Mouse (Mus musculus) bone marrow macrophage, adult 2 months (primary cell): Measurements from ENCODE around the gene Bahcc1. TPM values are rescaled to one million over a fixed set of nuclear protein-coding genes. Genes with fewer than 3 reads are reported as not detected.

ENCODE experiments used
- H3K27ac ChIP-seq: 2 replicates; pipeline ENCODE4 v1.5.1; 2012; ENCODE audit warnings: low read depth, low read length; ENCODE audit not compliant: insufficient read depth
- H3K4me1 ChIP-seq: 2 replicates; pipeline ENCODE4 v1.6.1; 2012; ENCODE audit warnings: low read length; ENCODE audit not compliant: control insufficient read depth, insufficient read depth
- H3K4me3 ChIP-seq: 2 replicates; pipeline ENCODE4 v1.5.1; 2012; ENCODE audit warnings: mild to moderate bottlenecking, low read length, moderate library complexity; ENCODE audit not compliant: insufficient read depth
- CTCF ChIP-seq: IDR thresholded peaks from 2 replicates; pipeline ENCODE4 v1.5.1; 2012; ENCODE audit warnings: low read depth, mild to moderate bottlenecking, low read length, moderate library complexity
- POLR2A ChIP-seq: IDR thresholded peaks from 2 replicates; pipeline ENCODE4 v1.6.1; 2012; ENCODE audit warnings: mild to moderate bottlenecking, low read depth, low read length, borderline replicate concordance
- polyA plus RNA-seq: library from polyadenylated mRNA; stranded (reverse); fragments of >200 nt; gene quantifications from 2 replicates; pipeline ENCODE4 v1.2.4, GENCODE M21; 2012; ENCODE audit not compliant: missing spikeins, insufficient read depth, insufficient read length

Bahcc1 gene
- polyA plus RNA-seq, 1 experiment = 5.2 TPM

DNA sequence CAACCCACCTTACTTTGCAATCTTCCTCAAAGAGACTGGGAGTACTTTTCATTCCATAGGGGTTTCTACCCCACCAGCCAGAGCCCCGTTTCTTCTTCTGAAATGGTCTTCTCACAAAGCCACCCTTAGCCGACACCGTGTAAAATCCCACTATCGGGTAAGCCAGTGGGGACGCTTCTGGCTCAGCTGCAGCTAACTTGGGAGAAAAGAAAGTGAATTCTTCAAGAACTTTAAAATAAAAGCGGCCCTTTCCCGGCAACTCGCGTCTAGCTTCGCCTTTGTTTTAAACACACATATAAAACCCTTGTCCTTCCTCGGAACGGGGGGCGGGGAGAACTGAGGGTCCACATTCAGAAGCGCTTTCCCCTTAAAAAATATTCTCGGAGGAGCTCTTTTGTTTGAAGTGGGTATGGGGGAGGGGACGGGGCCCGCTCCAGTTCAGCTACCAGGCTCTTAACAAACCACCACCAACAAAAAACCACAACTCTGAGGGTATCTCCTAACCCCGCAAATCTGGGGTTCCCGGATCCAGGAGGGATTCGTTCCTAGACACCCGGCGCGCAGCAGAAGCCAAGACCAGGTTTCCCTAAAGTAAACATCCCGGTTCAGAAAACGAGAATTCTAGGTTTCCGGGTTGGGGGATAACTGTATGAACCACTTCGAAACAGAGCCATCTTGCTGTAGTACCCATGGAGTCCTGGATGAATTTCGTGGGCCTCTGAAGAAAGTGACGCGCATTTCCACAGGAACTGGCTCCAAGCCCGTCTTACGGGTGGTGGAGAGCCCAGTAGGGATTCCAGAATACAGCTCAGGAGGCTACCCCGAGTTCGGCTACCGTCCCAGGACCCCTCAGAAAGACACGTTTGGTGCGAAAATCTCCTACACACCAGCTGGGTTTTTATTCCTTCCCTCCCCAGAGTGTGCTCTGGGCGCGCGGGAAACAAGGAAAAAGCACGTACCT is 44.0 kb upstream of the Bahcc1 start:
- Histone ChIP-seq H3K4me3 (peak overlapping the region; percentile 93), H3K27ac (peak overlapping the region; percentile 52; the same call in 1 of the 2 replicates), H3K4me1 (peaks cover 7% of the 10 kb centered on the region)
- TF ChIP-seq POLR2A (no peak), CTCF (no peak)

DNA sequence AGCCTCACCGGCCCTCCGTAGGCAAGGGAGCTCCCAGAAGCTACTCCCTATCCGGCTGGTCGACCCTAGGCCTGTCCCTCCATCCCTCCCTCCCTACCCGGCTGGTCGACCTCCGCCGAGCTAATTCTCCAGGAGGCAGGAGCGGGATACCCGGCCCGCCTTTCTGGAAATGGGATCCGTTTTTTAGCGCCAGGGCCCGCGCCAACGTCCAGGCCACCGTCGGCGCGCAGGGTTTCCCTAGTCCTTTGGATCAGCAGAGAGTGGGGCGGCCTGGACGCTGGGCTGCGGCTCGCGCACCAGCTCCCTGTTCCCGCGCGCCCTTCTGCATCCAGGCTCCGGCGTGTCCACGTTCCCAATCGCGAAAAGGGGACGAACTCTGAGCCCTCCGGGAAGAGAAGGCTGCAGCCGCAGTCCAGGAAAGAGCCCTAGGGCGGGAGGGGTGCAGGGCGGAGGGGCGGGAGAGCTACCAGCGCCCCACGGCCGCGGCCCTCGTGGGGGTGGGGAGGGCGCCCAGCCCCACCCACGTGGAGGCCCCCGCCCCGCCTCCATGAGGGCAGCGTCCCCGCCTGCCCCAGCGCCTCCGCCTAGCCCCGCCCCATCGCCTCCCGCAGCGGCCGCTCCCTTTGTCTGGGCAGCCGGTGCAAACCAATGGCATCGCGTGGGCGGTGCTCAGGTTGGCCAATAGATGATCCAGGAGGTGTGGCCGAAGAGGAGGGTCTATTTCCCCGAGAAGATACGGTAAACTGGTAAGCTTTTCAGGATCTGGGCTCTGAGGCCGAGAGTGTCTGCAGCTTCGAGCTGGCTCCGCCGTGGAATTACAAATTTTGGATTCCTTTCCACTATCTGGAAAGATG is 43.1 kb upstream of the Bahcc1 start:
- Histone ChIP-seq H3K27ac (peak overlapping the region; percentile 52), H3K4me3 (peak overlapping the region; percentile 93), H3K4me1 (peaks cover 7% of the 10 kb centered on the region)
- TF ChIP-seq POLR2A = peak; percentile 93
- no peak for TF ChIP-seq CTCF

DNA sequence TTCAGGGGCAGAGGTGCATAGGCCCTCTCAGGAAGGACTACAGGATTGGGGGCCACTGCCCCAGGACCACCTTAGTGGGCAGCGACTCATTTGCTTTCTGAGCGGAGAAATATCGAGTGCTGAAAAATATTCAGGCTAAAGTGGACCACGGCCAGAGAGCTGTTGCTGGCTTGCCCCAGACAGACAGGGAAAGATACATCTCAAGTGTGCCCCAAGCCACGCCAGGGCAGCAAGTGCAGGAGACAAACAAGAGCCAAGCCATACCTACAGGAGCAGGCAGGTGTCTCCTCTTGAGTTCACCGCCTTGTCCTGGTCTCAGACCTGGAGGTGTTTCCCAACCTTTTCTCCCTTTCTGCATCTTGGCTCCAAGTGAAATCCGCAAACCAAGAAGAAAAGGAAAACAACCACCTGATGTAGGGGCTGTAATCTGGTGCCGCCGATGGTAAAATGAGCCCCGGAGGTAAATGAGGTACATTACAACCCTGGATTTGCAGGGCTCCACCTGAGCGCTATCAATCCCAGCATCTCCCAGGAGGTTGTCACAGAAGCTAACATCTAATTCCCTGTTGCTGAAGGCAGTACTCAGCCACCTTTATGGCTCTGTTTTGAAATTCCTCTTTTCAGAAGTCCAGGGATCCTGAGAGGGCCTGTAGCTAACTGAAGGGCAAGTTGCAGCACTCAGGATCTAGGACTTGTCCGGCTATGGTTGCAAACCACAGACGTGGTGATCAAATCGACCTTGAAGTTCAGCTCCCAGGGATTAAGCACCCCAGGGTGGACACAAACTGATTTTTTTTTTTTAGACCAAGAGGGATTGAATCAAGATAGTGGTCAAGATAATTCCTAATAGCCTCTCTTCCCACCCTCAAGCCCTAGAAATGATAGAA is 42.0 kb upstream of the Bahcc1 start:
- Histone ChIP-seq H3K27ac (no peak overlapping the region), H3K4me1 (peaks cover 7% of the 10 kb centered on the region), H3K4me3 (peak overlapping the region; percentile 52)
- TF ChIP-seq CTCF (no peak), POLR2A (no peak)

DNA sequence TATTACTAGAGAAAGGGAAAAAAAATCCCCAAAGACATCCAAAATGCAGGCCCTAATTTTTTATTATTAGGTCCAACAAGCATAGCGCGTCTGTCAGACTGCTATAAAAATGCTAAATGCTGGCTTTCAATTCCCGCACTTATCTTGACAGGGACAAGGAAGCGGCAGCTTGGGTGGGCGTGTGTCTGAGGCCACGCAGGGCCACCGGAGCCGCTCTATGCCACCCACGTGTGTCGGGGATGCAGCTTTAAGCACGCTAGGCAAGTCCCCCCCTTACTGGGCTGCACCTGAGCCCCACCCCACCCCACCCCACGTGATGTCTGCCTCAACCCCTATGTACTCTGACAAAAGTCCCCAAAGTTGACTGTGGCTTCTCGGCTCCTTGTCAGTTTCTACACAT is 33.9 kb upstream of the Bahcc1 start:
- Histone ChIP-seq H3K27ac (no peak overlapping the region), H3K4me1 (no peaks in the 10 kb centered on the region), H3K4me3 (no peak overlapping the region)
- no peak for TF ChIP-seq POLR2A
- no peak for TF ChIP-seq CTCF

DNA sequence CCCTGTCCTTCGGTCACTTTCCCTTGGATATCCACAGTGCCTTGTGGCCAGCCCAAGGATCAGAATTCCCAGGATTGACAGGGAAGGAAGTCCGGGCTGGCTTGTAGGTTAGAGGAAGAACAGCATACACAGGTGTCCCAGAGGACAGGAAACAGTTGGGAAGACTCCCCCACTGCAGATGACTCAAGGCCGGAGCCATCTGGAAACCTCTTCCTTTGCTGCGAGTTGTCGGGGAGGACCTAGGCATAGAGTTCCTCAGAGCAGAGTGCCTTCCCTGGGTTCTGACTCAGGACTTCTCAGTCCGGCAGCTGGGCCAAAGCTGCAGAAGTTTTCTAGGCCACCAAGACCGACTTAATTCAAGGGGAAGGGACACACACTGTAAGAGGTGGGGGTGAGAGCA is 33.0 kb upstream of the Bahcc1 start:
- Histone ChIP-seq H3K4me3 (no peak overlapping the region), H3K27ac (no peak overlapping the region), H3K4me1 (no peaks in the 10 kb centered on the region)
- no peak for TF ChIP-seq CTCF
- no peak for TF ChIP-seq POLR2A

DNA sequence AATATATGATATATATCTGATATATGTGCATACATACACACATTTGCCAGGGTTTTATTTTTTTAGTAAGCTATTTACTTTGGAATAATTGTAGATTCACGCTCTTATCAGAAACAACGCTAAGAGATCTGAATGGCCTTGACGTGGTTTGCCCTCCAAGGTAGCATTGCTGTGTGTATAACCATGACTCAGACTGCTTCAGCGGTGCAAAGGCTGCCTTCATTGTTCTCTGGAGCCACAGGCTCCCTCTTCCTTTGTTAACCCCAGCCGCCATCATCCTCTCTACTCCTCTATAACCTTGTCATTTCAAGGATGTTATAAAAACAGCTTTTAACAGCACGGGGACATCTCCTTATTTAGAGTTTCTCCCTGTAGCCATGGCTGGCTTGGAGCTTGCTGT is 32.1 kb upstream of the Bahcc1 start:
- H3K4me3 ChIP-seq = no peak overlapping the region
- TF ChIP-seq CTCF (no peak), POLR2A (no peak)
- H3K4me1 ChIP-seq = no peaks in the 10 kb centered on the region
- H3K27ac ChIP-seq = no peak overlapping the region

DNA sequence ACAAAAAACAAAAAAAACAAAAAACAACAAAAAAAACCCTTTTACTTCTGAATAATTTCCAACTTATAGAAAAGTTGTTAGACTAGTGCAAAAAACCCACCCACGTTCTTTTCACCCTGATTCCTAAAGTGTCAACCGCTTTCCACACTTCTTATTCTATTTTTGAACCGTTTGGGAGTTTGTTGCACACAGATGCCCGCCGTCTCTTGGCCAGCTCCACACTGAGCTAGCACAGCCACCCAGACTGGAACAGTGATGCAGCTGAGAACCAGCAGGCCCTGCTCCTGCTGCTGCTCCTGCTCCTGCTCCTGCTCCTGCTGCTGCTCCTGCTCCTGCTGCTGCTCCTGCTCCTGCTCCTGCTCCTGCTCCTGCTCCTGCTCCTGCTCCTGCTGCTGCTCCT is 28.5 kb upstream of the Bahcc1 start:
- H3K27ac ChIP-seq = no peak overlapping the region
- no peak overlapping the region for H3K4me3 ChIP-seq
- TF ChIP-seq POLR2A (no peak), CTCF (no peak)
- H3K4me1 ChIP-seq = peaks cover under 1% of the 10 kb centered on the region

DNA sequence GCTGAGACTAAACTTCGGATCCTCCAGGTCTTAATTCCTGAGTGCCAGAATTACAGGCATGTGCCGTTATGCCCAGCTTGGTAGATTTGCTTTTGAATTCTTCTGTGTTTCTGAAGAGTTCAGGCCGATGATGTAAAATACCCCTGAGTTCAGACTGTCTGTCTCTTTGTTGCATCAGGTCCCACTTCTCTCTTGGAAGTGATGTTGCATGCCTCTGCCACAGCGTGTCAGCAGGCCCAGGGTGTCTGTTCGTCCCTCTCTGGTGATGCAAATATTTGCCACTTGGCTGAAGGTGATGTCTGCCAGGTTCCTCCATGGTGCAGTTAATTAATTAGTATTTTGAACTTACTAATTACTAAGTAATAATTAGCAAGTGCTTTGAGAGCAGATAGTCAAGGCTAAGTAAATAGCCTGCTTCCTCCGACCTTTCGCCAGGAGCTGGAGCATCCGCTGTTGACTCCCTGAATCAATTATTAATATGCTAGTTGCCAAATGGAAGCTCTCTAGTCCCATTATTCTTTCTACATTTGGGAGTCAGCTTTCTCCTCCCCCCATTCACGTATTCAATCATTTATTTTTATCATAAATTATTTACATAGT is 26.6 kb upstream of the Bahcc1 start:
- Histone ChIP-seq H3K4me1 (peaks cover 7% of the 10 kb centered on the region), H3K4me3 (no peak overlapping the region), H3K27ac (no peak overlapping the region)
- no peak for TF ChIP-seq CTCF
- TF ChIP-seq POLR2A = no peak

DNA sequence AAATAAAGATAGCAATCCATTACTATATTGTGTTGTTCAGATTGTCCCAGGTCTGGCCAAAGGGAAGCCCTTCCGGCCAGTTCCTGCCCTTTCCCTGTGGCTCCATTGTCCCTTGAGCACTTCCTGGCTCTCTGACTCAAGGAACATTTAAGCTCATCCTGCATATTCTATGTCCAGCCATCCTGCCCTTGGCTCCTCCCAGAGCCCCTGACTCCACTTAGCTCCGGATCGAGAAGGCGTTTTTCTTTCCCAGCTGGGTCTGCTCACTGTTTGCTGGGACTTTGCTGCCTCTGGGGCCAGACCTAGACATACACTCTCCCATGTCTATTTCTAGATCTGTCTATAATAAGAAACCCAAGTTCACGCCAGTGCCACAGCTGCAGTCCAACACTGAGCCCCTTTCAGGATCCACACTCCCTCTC is 26.1 kb upstream of the Bahcc1 start:
- Histone ChIP-seq H3K4me3 (no peak overlapping the region), H3K4me1 (peaks cover 7% of the 10 kb centered on the region), H3K27ac (no peak overlapping the region)
- TF ChIP-seq CTCF = no peak
- no peak for TF ChIP-seq POLR2A
